Mouse (Mus musculus) cerebellum, adult 2 months (tissue): Measurements from ENCODE around the gene Rcc2. TPM values are rescaled to one million over a fixed set of nuclear protein-coding genes. Genes with fewer than 3 reads are reported as not detected.

Experiments used
- DNase-seq, 2 experiments: peaks; one replicate each; pipeline ENCODE4 v3.0.0; 2021
- H3K27ac ChIP-seq: fragments of 200-500 bp; 2 replicates; pipeline ENCODE4 v1.5.1; 2012; ENCODE audit warnings: low read length, control low read depth, inconsistent platforms; ENCODE audit not compliant: insufficient read depth
- H3K27me3 ChIP-seq: fragments of 200-500 bp; 2 replicates; pipeline ENCODE4 v1.6.1; 2012; ENCODE audit warnings: inconsistent platforms, mild to moderate bottlenecking, low read length, moderate library complexity; ENCODE audit not compliant: control insufficient read depth, insufficient read depth
- H3K4me1 ChIP-seq: fragments of 200-500 bp; 2 replicates; pipeline ENCODE4 v1.6.1; 2011; ENCODE audit warnings: low read length; ENCODE audit not compliant: control insufficient read depth, insufficient read depth
- H3K4me3 ChIP-seq: fragments of 200-500 bp; replicated peaks from 2 replicates; pipeline ENCODE3; 2011; ENCODE audit warnings: mild to moderate bottlenecking, low read depth, low read length, control low read depth; ENCODE audit not compliant: insufficient read depth
- CTCF ChIP-seq: fragments of 200-500 bp; IDR thresholded peaks from 2 replicates; pipeline ENCODE4 v1.5.1; 2011; ENCODE audit warnings: low read depth, mild to moderate bottlenecking, control low read depth, low read length, moderate library complexity, borderline replicate concordance; ENCODE audit not compliant: insufficient read depth
- POLR2A ChIP-seq: fragments of 200-500 bp; IDR thresholded peaks from 2 replicates; pipeline ENCODE4 v1.6.1; 2011; ENCODE audit warnings: low read length, control low read depth, borderline replicate concordance; ENCODE audit not compliant: insufficient read depth
- WGBS: fragments of 180-500 bp; shearing (Covaris S2); methylation state at CpG from one replicate; pipeline ENCODE4 v1.1.7; 2018; 5-methylcytosine and 5-hydroxymethylcytosine counted together
- polyA plus RNA-seq: library from polyadenylated mRNA; depleted of rRNA; stranded (reverse); fragments of >200 nt; gene quantifications from 2 replicates; pipeline ENCODE4 v1.2.3, GENCODE M21; 2012

The Rcc2 gene
- polyA plus RNA-seq, 1 experiment, result 40.6 TPM

GRCm38 (mm10) chr4:140662882-140663585 lies 37.3 kb upstream of the Rcc2 start:
- no peak for DNase-seq
- TF ChIP-seq CTCF (no peak), POLR2A (no peak)
- Histone ChIP-seq H3K27ac (no peak overlapping the region), H3K4me1 (peaks cover 14% of the 10 kb centered on the region), H3K27me3 (no peaks in the 10 kb centered on the region), H3K4me3 (no peak overlapping the region)
- WGBS, result 79% methylated on average over 10 of the region's 10 CpGs

- 84% methylated on average over 7 of the region's 7 CpGs for WGBS
- H3K27me3 ChIP-seq, result no peaks in the 10 kb centered on the region
- no peak for DNase-seq
- no peak overlapping the region for H3K27ac ChIP-seq
- H3K4me1 ChIP-seq, result peaks cover 14% of the 10 kb centered on the region
- TF ChIP-seq POLR2A (no peak), CTCF (no peak)
- H3K4me3 ChIP-seq, result no peak overlapping the region
Measured at GRCm38 (mm10) chr4:140665053-140665452, 35.3 kb upstream of the Rcc2 start.

- peaks cover 14% of the 10 kb centered on the region for H3K4me1 ChIP-seq
- TF ChIP-seq POLR2A (no peak), CTCF (no peak)
- H3K4me3 ChIP-seq, result no peak within 1 kb of the TSS
- H3K27me3 ChIP-seq, result no peaks in the 10 kb centered on the region
- no peak within 1 kb of the TSS for H3K27ac ChIP-seq
- WGBS, result 25% methylated on average over 11 of the region's 11 CpGs
- peak; percentile 69 to 85 for DNase-seq
Measured at GRCm38 (mm10) chr4:140665760-140666159, 34.6 kb upstream of the Rcc2 start, which contains the start of gene Arhgef10l. Arhgef10l (minus strand) TSS chr4:140666012.

GRCm38 (mm10) chr4:140667802-140668201 lies 32.5 kb upstream of the Rcc2 start:
- Histone ChIP-seq H3K4me3 (no peak overlapping the region), H3K27ac (no peak overlapping the region), H3K27me3 (no peaks in the 10 kb centered on the region), H3K4me1 (peaks cover 14% of the 10 kb centered on the region)
- no peak for TF ChIP-seq POLR2A
- TF ChIP-seq CTCF, result no peak
- WGBS, result 83% methylated on average over 8 of the region's 8 CpGs
- no peak for DNase-seq

- Histone ChIP-seq H3K4me1 (no peaks in the 10 kb centered on the region), H3K27ac (no peak overlapping the region), H3K27me3 (no peaks in the 10 kb centered on the region), H3K4me3 (no peak overlapping the region)
- no peak for DNase-seq
- TF ChIP-seq POLR2A (no peak), CTCF (no peak)
- WGBS, result 71% methylated on average over 12 of the region's 12 CpGs
Measured at GRCm38 (mm10) chr4:140673527-140674264, 26.6 kb upstream of the Rcc2 start.

GRCm38 (mm10) chr4:140674345-140674926 lies 25.9 kb upstream of the Rcc2 start:
- Histone ChIP-seq H3K4me1 (peaks cover under 1% of the 10 kb centered on the region; the same call in 1 of the 2 replicates), H3K27ac (no peak overlapping the region), H3K4me3 (no peak overlapping the region), H3K27me3 (no peaks in the 10 kb centered on the region)
- DNase-seq, result peak; percentile 75 to 88
- TF ChIP-seq CTCF (peak; percentile 92), POLR2A (no peak)
- 30% methylated on average over 13 of the region's 13 CpGs for WGBS

- no peak overlapping the region for H3K27ac ChIP-seq
- no peaks in the 10 kb centered on the region for H3K27me3 ChIP-seq
- peak; percentile 53 to 60 for DNase-seq
- H3K4me3 ChIP-seq, result no peak overlapping the region
- H3K4me1 ChIP-seq, result peaks cover 4% of the 10 kb centered on the region; the same call in 1 of the 2 replicates
- peak; percentile 81 for TF ChIP-seq CTCF
- TF ChIP-seq POLR2A, result no peak
- whole genome bisulfite sequencing, result 21% methylated on average over 5 of the region's 5 CpGs
Measured at GRCm38 (mm10) chr4:140679038-140679437, 21.3 kb upstream of the Rcc2 start.
